Mouse (Mus musculus): ENCODE measurements around the gene Acox1.

DNA sequence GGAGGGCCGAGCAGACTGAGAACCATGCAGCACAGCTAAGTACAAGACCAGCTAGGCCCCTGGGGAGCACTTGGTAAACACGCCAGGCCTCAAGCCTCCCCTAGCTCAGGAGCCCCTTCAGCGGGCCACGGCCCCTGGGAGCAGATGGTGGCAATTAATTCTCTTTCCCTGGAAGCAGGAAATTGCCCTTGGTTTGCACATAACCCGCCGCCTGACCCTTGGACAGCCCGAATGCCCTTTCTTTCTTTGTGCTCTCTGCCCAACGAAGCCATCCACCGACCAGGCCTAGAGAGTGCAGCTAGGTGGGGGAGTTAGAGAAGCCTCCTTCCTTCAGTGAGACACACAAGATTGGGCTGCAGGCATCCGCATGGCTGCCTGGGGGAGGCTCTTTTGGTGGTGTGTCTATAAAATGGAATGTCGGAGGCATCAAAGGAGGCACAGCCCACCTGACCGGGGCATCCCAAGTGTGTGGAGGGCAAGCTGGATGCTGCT, 42.9 kb upstream of the Acox1 start:
- TF ChIP-seq CTCF (IDR thresholded peaks at IDR 0.05; ENCODE audit: control insufficient read depth, insufficient read depth, insufficient read length) (no peak), USF1 (IDR thresholded peaks at IDR 0.05; ENCODE audit: low read depth) (no peak), MYOD1 (IDR thresholded peaks at IDR 0.05; ENCODE audit: control insufficient read depth, insufficient read length, low read depth) (no peak), CEBPB (IDR thresholded peaks at IDR 0.05; ENCODE audit: low read depth) (no peak), MYOG (IDR thresholded peaks at IDR 0.05; ENCODE audit: control insufficient read depth, extremely low read depth, insufficient read length) (no peak), MAX (IDR thresholded peaks at IDR 0.05) (no peak), FOSL1 (IDR thresholded peaks at IDR 0.05; ENCODE audit: insufficient read depth, low read length, poor library complexity, severe bottlenecking) (no peak)

Measured in C2C12 (cell line).